Mouse (Mus musculus): ENCODE data around the gene Calm2.

Gene Calm2

GRCm38 (mm10) chr17:87405576-87405975 lies 41.2 kb downstream of the Calm2 start:
- no peak for DNase-seq (ENCODE audit: low read depth in 2 of 2, low spot score in 2 of 2)

DNA sequence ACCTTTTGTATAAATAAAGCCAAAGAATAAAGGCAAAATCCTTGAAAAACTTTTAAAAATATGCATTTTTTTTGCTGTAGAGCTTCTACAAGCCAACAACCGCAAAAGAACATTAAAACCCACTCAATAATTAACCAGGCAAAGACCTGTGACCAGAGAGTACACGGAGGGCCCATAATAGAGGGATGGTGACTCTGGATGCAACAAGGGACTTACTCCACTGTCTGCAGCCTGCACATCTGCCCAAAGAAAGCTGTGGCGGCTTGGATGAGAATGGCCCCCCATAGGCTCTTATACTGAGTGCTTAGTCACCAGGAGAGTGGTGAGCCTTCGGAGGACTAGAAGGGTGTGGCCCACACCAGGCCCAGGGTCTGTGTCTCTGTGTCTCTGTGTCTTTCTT lies 43.3 kb downstream of the Calm2 start:
- DNase-seq (ENCODE audit: low read depth in 2 of 2, low spot score in 2 of 2) = no peak

- no peak for DNase-seq (ENCODE audit: low read depth in 2 of 2, low spot score in 2 of 2)
These were observed 44.3 kb downstream of the Calm2 start for GRCm38 (mm10) chr17:87402444-87402843.

- no peak for DNase-seq (ENCODE audit: low read depth in 2 of 2, low spot score in 2 of 2)
These were observed 49.6 kb downstream of the Calm2 start for GRCm38 (mm10) chr17:87397088-87397487.

DNA sequence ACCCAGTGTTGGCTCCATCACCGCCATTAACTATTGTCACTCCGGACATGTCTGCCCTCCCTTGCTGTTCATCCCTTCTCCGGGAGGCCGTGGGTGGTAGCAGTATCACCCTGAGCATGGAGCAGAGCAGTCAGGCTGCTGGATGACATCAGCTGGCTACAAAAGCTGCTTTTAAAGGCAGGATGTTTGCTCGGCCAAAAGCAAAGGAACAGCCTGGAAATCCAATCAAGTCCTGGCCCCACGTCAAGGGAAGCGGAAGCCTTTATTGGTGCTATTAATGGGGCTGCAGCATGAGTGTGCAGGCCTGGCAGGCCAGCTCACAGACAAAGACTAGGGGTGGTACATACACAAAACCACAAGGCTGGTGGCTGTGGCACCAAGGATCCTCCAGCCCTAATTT lies 55.5 kb downstream of the Calm2 start:
- no peak for DNase-seq (ENCODE audit: low read depth in 2 of 2, low spot score in 2 of 2)

- DNase-seq (ENCODE audit: low read depth in 2 of 2, low spot score in 2 of 2) = no peak
These were observed 59.7 kb downstream of the Calm2 start for GRCm38 (mm10) chr17:87387068-87387467.

GRCm38 (mm10) chr17:87385835-87386234 lies 60.9 kb downstream of the Calm2 start:
- DNase-seq (ENCODE audit: low read depth in 2 of 2, low spot score in 2 of 2) = no peak
